Mouse (Mus musculus) ES-E14 (cell line): ENCODE measurements around the gene Cib4. TPM values are rescaled to one million over a fixed set of nuclear protein-coding genes. Genes with fewer than 3 reads are reported as not detected.

Source experiments
- DNase-seq: peaks from one replicate; pipeline ENCODE4 v3.0.0-alpha.2; 2013; ENCODE audit warnings: low read depth, low spot score
- H3K27ac ChIP-seq: 2 replicates; pipeline ENCODE4 v1.5.1; 2012; ENCODE audit warnings: low read depth, mild to moderate bottlenecking, low read length, moderate library complexity, mixed read lengths; ENCODE audit not compliant: poor library complexity, insufficient read depth, severe bottlenecking
- H3K36me3 ChIP-seq: 2 replicates; pipeline ENCODE4 v1.6.1; 2012; ENCODE audit warnings: mild to moderate bottlenecking, low read length, moderate library complexity, mixed read lengths; ENCODE audit not compliant: control insufficient read depth, poor library complexity, insufficient read depth, severe bottlenecking
- H3K4me1 ChIP-seq, 2 experiments: fragments of 150-350 bp in 1 of 2; sonication (generic) in 1 of 2; 2 replicates each; pipeline ENCODE4 v1.6.1; 2012; ENCODE audit warnings: low read length in 2 of 2, mild to moderate bottlenecking in 1 of 2, mixed read lengths in 1 of 2; ENCODE audit not compliant: control insufficient read depth in 2 of 2, insufficient read depth in 2 of 2, poor library complexity in 1 of 2
- H3K4me3 ChIP-seq, 2 experiments: fragments of 150-350 bp in 1 of 2; sonication (generic) in 1 of 2; 2 replicates each; pipeline ENCODE4 v1.5.1; 2012; ENCODE audit warnings: low read length in 2 of 2, low read depth in 1 of 2, mild to moderate bottlenecking in 1 of 2, mixed read lengths in 1 of 2; ENCODE audit not compliant: insufficient read depth in 1 of 2, poor library complexity in 1 of 2, severe bottlenecking in 1 of 2
- H3K9ac ChIP-seq: 2 replicates; pipeline ENCODE4 v1.6.1; 2012; ENCODE audit warnings: low read depth, mild to moderate bottlenecking, low read length, mixed read lengths; ENCODE audit not compliant: poor library complexity, insufficient read depth, severe bottlenecking
- H3K9me3 ChIP-seq: fragments of 150-350 bp; sonication (generic); 2 replicates; pipeline ENCODE4 v1.6.1; 2012; ENCODE audit warnings: low read depth, mild to moderate bottlenecking, low read length; ENCODE audit not compliant: control insufficient read depth, insufficient read depth
- CHD2 ChIP-seq: IDR thresholded peaks from 2 replicates; pipeline ENCODE4 v1.6.1; 2014; ENCODE audit warnings: mild to moderate bottlenecking, low read depth, low read length, inconsistent platforms
- HCFC1 ChIP-seq: IDR thresholded peaks from 2 replicates; pipeline ENCODE4 v1.6.1; 2012; ENCODE audit warnings: low read length, inconsistent platforms, borderline replicate concordance; ENCODE audit not compliant: insufficient read depth
- MAFK ChIP-seq: IDR thresholded peaks from 2 replicates; pipeline ENCODE4 v1.6.1; 2014; ENCODE audit warnings: mild to moderate bottlenecking, low read depth, low read length, inconsistent platforms; ENCODE audit not compliant: insufficient read depth
- ZC3H11A ChIP-seq: IDR thresholded peaks from 2 replicates; pipeline ENCODE4 v1.6.1; 2012; ENCODE audit warnings: low read depth, mild to moderate bottlenecking, inconsistent platforms, low read length, borderline replicate concordance
- ZNF384 ChIP-seq: IDR thresholded peaks from 2 replicates; pipeline ENCODE4 v1.6.1; 2012; ENCODE audit warnings: low read depth, low read length, inconsistent platforms
- in situ Hi-C, 2 experiments: fragments of 600-800 bp; cut with MboI; formaldehyde crosslinking; loops; one replicate each; pipeline ENCODE4 v1.15.1; 2025; ENCODE audit warnings: low sequenced_read_pairs in 2 of 2, inconsistent platforms in 1 of 2; ENCODE audit not compliant: unreplicated experiment in 2 of 2
- total RNA-seq: library from RNA; depleted of rRNA; stranded (reverse); fragments of 300-350 nt; gene quantifications from 2 replicates; pipeline ENCODE4 v1.2.3, GENCODE M21; 2012

The Cib4 gene
- total RNA-seq, 1 experiment, result not detected

DNA sequence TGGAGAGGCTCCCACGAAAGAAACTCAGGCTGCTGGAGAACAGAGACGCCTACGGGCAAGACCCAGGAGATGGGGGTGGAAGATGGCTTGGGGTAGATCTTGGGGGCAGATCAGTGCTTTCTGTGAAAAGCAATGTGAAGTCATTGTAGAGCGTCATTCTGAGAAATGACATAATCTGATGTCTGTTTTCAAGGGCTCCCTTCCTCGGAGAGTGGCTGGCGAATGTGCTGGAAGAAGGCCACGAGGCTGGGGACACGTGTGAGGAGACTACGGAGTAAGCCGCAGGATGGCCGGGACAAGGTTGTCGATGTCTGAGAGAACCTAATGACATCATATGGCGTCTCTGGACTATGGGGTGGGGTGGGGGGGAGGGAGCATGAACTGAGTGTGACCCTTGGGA lies 8.3 kb upstream of the Cib4 start:
- H3K4me3 ChIP-seq, result no peak overlapping the region
- H3K36me3 ChIP-seq, result no peaks in the 10 kb centered on the region
- TF ChIP-seq ZC3H11A (no peak), MAFK (no peak), HCFC1 (no peak), ZNF384 (no peak), CHD2 (no peak)
- in situ Hi-C loops, result no loop called here
- no peaks in the 10 kb centered on the region for H3K4me1 ChIP-seq
- H3K9me3 ChIP-seq, result no peaks in the 10 kb centered on the region
- H3K27ac ChIP-seq, result no peak overlapping the region
- H3K9ac ChIP-seq, result no peak overlapping the region
- DNase-seq, result no peak

- no peaks in the 10 kb centered on the region for H3K9me3 ChIP-seq
- H3K4me3 ChIP-seq, result no peak overlapping the region
- TF ChIP-seq ZC3H11A (no peak), MAFK (no peak), ZNF384 (no peak), HCFC1 (no peak), CHD2 (no peak)
- no peak overlapping the region for H3K9ac ChIP-seq
- DNase-seq, result no peak
- in situ Hi-C loops, result no loop called here
- no peaks in the 10 kb centered on the region for H3K36me3 ChIP-seq
- no peak overlapping the region for H3K27ac ChIP-seq
- no peaks in the 10 kb centered on the region for H3K4me1 ChIP-seq
Observed at GRCm38 (mm10) chr5:30552006-30552405, 6.4 kb upstream of the Cib4 start.

GRCm38 (mm10) chr5:30551022-30551638 lies 5.5 kb upstream of the Cib4 start:
- in situ Hi-C loops, result no loop called here
- Histone ChIP-seq H3K9ac (no peak overlapping the region), H3K9me3 (no peaks in the 10 kb centered on the region), H3K27ac (no peak overlapping the region), H3K4me1 (no peaks in the 10 kb centered on the region), H3K36me3 (no peaks in the 10 kb centered on the region), H3K4me3 (no peak overlapping the region)
- TF ChIP-seq CHD2, result no peak
- TF ChIP-seq ZC3H11A, result no peak
- TF ChIP-seq HCFC1, result no peak
- no peak for TF ChIP-seq MAFK
- no peak for TF ChIP-seq ZNF384
- DNase-seq, result no peak

GRCm38 (mm10) chr5:30550334-30551021 lies 4.8 kb upstream of the Cib4 start:
- H3K36me3 ChIP-seq, result no peaks in the 10 kb centered on the region
- H3K4me1 ChIP-seq, result no peaks in the 10 kb centered on the region
- no peak overlapping the region for H3K27ac ChIP-seq
- no peak for DNase-seq
- no peaks in the 10 kb centered on the region for H3K9me3 ChIP-seq
- in situ Hi-C loops, result no loop called here
- no peak overlapping the region for H3K4me3 ChIP-seq
- H3K9ac ChIP-seq, result no peak overlapping the region
- TF ChIP-seq HCFC1 (no peak), ZNF384 (no peak), ZC3H11A (no peak), MAFK (no peak), CHD2 (no peak)
